Mouse (Mus musculus): ENCODE results near the gene Prkra. TPM values are rescaled to one million over a fixed set of nuclear protein-coding genes. Genes with fewer than 3 reads are reported as not detected.

Prkra gene
- 29.2 and 35.1 TPM in 2 replicates for polyA plus RNA-seq (2011; ENCODE audit: insufficient read length, low read depth, missing spikeins)

- peaks cover 6% of the 10 kb centered on the region for H3K4me1 ChIP-seq (ENCODE audit: control insufficient read depth, insufficient read depth, low read length)
- TF ChIP-seq POLR2A (IDR thresholded peaks at IDR 0.05; ENCODE audit: low read depth, low read length) (peak; percentile 96), CTCF (IDR thresholded peaks at IDR 0.05; ENCODE audit: borderline replicate concordance, insufficient read depth, low read length) (no peak)
- peak within 1 kb of the TSS; percentile 75 for H3K27ac ChIP-seq (ENCODE audit: insufficient read depth, low read length)
- peak within 1 kb of the TSS; percentile 79 for H3K4me3 ChIP-seq (ENCODE audit: insufficient read depth, low read length)
Observed at GRCm38 (mm10) chr2:76647883-76648570, at the start of gene Prkra, which contains the start of gene Pjvk. Gene Prkra, minus strand, starts transcription at chr2:76648015. Gene Pjvk, plus strand, starts transcription at chr2:76648476.

- TF ChIP-seq CTCF (IDR thresholded peaks at IDR 0.05; ENCODE audit: borderline replicate concordance, insufficient read depth, low read length) (no peak), POLR2A (IDR thresholded peaks at IDR 0.05; ENCODE audit: low read depth, low read length) (no peak)
Observed at GRCm38 (mm10) chr2:76695290-76695689, 47.5 kb upstream of the Prkra start.

GRCm38 (mm10) chr2:76693765-76694164 lies 46.0 kb upstream of the Prkra start:
- Histone ChIP-seq H3K4me1 (ENCODE audit: control insufficient read depth, insufficient read depth, low read length) (no peaks in the 10 kb centered on the region), H3K4me3 (ENCODE audit: insufficient read depth, low read length) (no peak overlapping the region), H3K27ac (ENCODE audit: insufficient read depth, low read length) (no peak overlapping the region)
- TF ChIP-seq CTCF (IDR thresholded peaks at IDR 0.05; ENCODE audit: borderline replicate concordance, insufficient read depth, low read length): no peak
- TF ChIP-seq POLR2A (IDR thresholded peaks at IDR 0.05; ENCODE audit: low read depth, low read length): no peak

More at GRCm38 (mm10) chr2:76695290-76695689, 47.5 kb upstream of the Prkra start:
- Histone ChIP-seq H3K27ac (ENCODE audit: insufficient read depth, low read length) (no peak overlapping the region), H3K4me1 (ENCODE audit: control insufficient read depth, insufficient read depth, low read length) (no peaks in the 10 kb centered on the region), H3K4me3 (ENCODE audit: insufficient read depth, low read length) (no peak overlapping the region)

GRCm38 (mm10) chr2:76690436-76691204 lies 42.8 kb upstream of the Prkra start:
- no peak overlapping the region for H3K4me3 ChIP-seq (ENCODE audit: insufficient read depth, low read length)
- no peak overlapping the region for H3K27ac ChIP-seq (ENCODE audit: insufficient read depth, low read length)
- no peaks in the 10 kb centered on the region for H3K4me1 ChIP-seq (ENCODE audit: control insufficient read depth, insufficient read depth, low read length)
- TF ChIP-seq POLR2A (IDR thresholded peaks at IDR 0.05; ENCODE audit: low read depth, low read length) (no peak), CTCF (IDR thresholded peaks at IDR 0.05; ENCODE audit: borderline replicate concordance, insufficient read depth, low read length) (no peak)

GRCm38 (mm10) chr2:76688162-76688561 lies 40.3 kb upstream of the Prkra start:
- Histone ChIP-seq H3K4me3 (ENCODE audit: insufficient read depth, low read length) (no peak overlapping the region), H3K4me1 (ENCODE audit: control insufficient read depth, insufficient read depth, low read length) (no peaks in the 10 kb centered on the region), H3K27ac (ENCODE audit: insufficient read depth, low read length) (no peak overlapping the region)
- TF ChIP-seq CTCF (IDR thresholded peaks at IDR 0.05; ENCODE audit: borderline replicate concordance, insufficient read depth, low read length) (no peak), POLR2A (IDR thresholded peaks at IDR 0.05; ENCODE audit: low read depth, low read length) (no peak)

- Histone ChIP-seq H3K27ac (ENCODE audit: insufficient read depth, low read length) (no peak overlapping the region), H3K4me3 (ENCODE audit: insufficient read depth, low read length) (no peak overlapping the region), H3K4me1 (ENCODE audit: control insufficient read depth, insufficient read depth, low read length) (no peaks in the 10 kb centered on the region)
- TF ChIP-seq CTCF (IDR thresholded peaks at IDR 0.05; ENCODE audit: borderline replicate concordance, insufficient read depth, low read length) (no peak), POLR2A (IDR thresholded peaks at IDR 0.05; ENCODE audit: low read depth, low read length) (no peak)
Observed at GRCm38 (mm10) chr2:76687608-76688007, 39.8 kb upstream of the Prkra start.

GRCm38 (mm10) chr2:76686986-76687385 lies 39.2 kb upstream of the Prkra start:
- no peak for TF ChIP-seq POLR2A (IDR thresholded peaks at IDR 0.05; ENCODE audit: low read depth, low read length)
- TF ChIP-seq CTCF (IDR thresholded peaks at IDR 0.05; ENCODE audit: borderline replicate concordance, insufficient read depth, low read length): no peak
- no peak overlapping the region for H3K27ac ChIP-seq (ENCODE audit: insufficient read depth, low read length)
- no peaks in the 10 kb centered on the region for H3K4me1 ChIP-seq (ENCODE audit: control insufficient read depth, insufficient read depth, low read length)
- H3K4me3 ChIP-seq (ENCODE audit: insufficient read depth, low read length): no peak overlapping the region

GRCm38 (mm10) chr2:76682301-76682700 lies 34.5 kb upstream of the Prkra start:
- TF ChIP-seq POLR2A (IDR thresholded peaks at IDR 0.05; ENCODE audit: low read depth, low read length): no peak
- TF ChIP-seq CTCF (IDR thresholded peaks at IDR 0.05; ENCODE audit: borderline replicate concordance, insufficient read depth, low read length): no peak
- H3K4me3 ChIP-seq (ENCODE audit: insufficient read depth, low read length): no peak overlapping the region
- no peak overlapping the region for H3K27ac ChIP-seq (ENCODE audit: insufficient read depth, low read length)
- no peaks in the 10 kb centered on the region for H3K4me1 ChIP-seq (ENCODE audit: control insufficient read depth, insufficient read depth, low read length)

- Histone ChIP-seq H3K27ac (ENCODE audit: insufficient read depth, low read length) (peak overlapping the region; percentile 74), H3K4me1 (ENCODE audit: control insufficient read depth, insufficient read depth, low read length) (0 out of 2 replicates have a peak, but pooled peaks cover 4% of the 10 kb centered on the region), H3K4me3 (ENCODE audit: insufficient read depth, low read length) (peak overlapping the region; percentile 99)
- TF ChIP-seq POLR2A (IDR thresholded peaks at IDR 0.05; ENCODE audit: low read depth, low read length): no peak; the same call in 1 of the 2 replicates
- no peak for TF ChIP-seq CTCF (IDR thresholded peaks at IDR 0.05; ENCODE audit: borderline replicate concordance, insufficient read depth, low read length)
Observed at GRCm38 (mm10) chr2:76676401-76677226, 28.8 kb upstream of the Prkra start.

All from embryonic fibroblast, embryonic 13.5 days (primary cell).